Mouse (Mus musculus) testis, adult 2 months (tissue): Measurements from ENCODE around the gene Tmem182.

Experiments
- CTCF ChIP-seq: fragments of 200-500 bp; IDR thresholded peaks from 2 replicates; pipeline ENCODE4 v1.5.1; 2012; ENCODE audit warnings: low read depth, mild to moderate bottlenecking, inconsistent platforms, low read length, moderate library complexity; ENCODE audit not compliant: control insufficient read depth, insufficient read depth, insufficient replicate concordance
- POLR2A ChIP-seq: fragments of 200-500 bp; IDR thresholded peaks from 2 replicates; pipeline ENCODE4 v1.6.1; 2012; ENCODE audit warnings: low read depth, mild to moderate bottlenecking, inconsistent platforms, low read length, moderate library complexity; ENCODE audit not compliant: control insufficient read depth

DNA sequence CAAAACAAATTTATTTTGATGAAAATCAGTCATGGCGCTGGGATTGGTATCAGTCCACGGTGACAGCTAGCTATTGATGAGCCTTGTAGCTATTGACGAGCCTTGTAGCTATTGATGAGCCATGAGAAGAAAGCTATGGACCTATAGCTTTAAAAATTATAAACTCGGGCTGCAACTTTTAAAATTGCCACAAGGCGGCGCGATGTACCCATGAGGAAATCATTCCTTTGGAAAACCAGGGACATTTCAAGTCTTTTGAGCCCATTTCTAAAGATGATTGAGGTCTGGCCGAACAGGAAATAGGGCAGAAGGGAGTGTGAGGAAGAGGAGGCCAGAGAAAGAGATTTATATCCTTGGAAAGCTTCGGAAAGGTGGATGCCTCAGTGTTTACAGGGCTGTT, 73.7 kb downstream of the Tmem182 start:
- TF ChIP-seq CTCF, result no peak
- no peak for TF ChIP-seq POLR2A
